Mouse (Mus musculus) midbrain, embryonic 14.5 days (tissue): ENCODE results near the gene Ccdc181. TPM values are rescaled to one million over a fixed set of nuclear protein-coding genes. Genes with fewer than 3 reads are reported as not detected.

Experiments used
- ATAC-seq: fragments of 200-750 bp; cut with Nextera tagmentation; 2 replicates; pipeline ENCODE4 v1.8.0; 2017; ENCODE audit warnings: moderate number of reproducible peaks, moderate library complexity; ENCODE audit not compliant: low FRiP score, low TSS enrichment
- DNase-seq: peaks from one replicate; pipeline ENCODE4 v3.0.0-alpha.2; 2015
- H3K27ac ChIP-seq: fragments of 300-500 bp; sonication (generic); replicated peaks from 2 replicates; pipeline ENCODE4 v1.5.1; 2014; ENCODE audit warnings: mild to moderate bottlenecking, low read depth, low read length, moderate library complexity
- H3K27me3 ChIP-seq: fragments of 300-500 bp; sonication (generic); 2 replicates; pipeline ENCODE4 v1.6.1; 2014; ENCODE audit warnings: low read length, control low read depth, mixed read lengths; ENCODE audit not compliant: control insufficient read depth, insufficient read depth
- H3K36me3 ChIP-seq: fragments of 300-500 bp; sonication (generic); 2 replicates; pipeline ENCODE4 v1.6.1; 2014; ENCODE audit warnings: low read length, control low read depth; ENCODE audit not compliant: control insufficient read depth, insufficient read depth
- H3K4me1 ChIP-seq: fragments of 300-500 bp; sonication (generic); 2 replicates; pipeline ENCODE4 v1.6.1; 2014; ENCODE audit warnings: mild to moderate bottlenecking, antibody characterized with exemption, low read length, control low read depth; ENCODE audit not compliant: control insufficient read depth, insufficient read depth
- H3K4me2 ChIP-seq: fragments of 300-500 bp; sonication (generic); 2 replicates; pipeline ENCODE4 v1.6.1; 2014; ENCODE audit warnings: mild to moderate bottlenecking, low read length, moderate library complexity
- H3K4me3 ChIP-seq: fragments of 300-500 bp; sonication (generic); replicated peaks from 2 replicates; pipeline ENCODE4 v1.5.1; 2014; ENCODE audit warnings: low read depth, low read length
- H3K9ac ChIP-seq: fragments of 300-500 bp; sonication (generic); replicated peaks from 2 replicates; pipeline ENCODE4 v1.6.1; 2014; ENCODE audit warnings: mild to moderate bottlenecking, low read length, moderate library complexity
- H3K9me3 ChIP-seq: fragments of 300-500 bp; sonication (generic); 2 replicates; pipeline ENCODE4 v1.6.1; 2016; ENCODE audit warnings: low read length, control low read depth, mixed read lengths; ENCODE audit not compliant: control insufficient read depth
- WGBS: fragments of 180-500 bp; shearing (Covaris S2); extraction: QIAGEN DNeasy Blood & Tissue Kit; methylation state at CpG from one replicate; pipeline ENCODE4 v1.1.7; 2014; 5-methylcytosine and 5-hydroxymethylcytosine counted together
- polyA plus RNA-seq: library from polyadenylated mRNA; unstranded; fragments of >200 nt; fragmentation: Nextera tagmentation; extraction: Ambion mirVana; gene quantifications from 2 replicates; pipeline ENCODE4 v1.2.1, GENCODE M21; 2014

Gene Ccdc181
- polyA plus RNA-seq, 1 experiment from 2014 or later, result 25.4 TPM

DNA sequence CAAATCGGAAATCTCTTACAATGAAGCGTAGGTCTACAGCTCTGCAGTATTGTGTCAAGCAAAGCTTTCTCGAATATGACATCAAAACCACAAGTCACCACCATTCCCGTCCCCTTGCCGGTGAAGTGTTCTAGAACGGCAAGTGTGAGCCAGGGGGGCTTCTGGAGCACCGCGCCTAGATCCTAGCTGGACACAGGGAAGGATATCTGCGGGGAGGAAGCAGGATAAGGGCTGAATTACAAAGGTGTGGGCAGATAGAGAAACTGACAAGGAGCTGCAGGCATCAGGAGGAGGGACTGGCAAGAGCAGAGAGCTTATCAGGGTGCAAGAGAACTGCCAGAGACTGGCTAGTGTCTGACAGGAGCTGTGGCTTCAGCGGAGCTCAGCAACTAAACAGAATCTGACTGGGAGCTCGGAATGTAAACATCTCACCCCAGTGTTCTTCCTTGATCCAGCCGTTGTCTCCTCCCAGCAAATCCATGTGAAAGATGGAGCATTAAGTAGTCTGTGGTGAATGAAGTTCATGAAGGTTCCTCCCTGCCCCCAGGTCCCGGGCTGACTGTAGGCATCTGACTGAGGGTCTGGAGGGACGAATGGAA, 44.3 kb downstream of the Ccdc181 start:
- Histone ChIP-seq H3K4me1 (no peaks in the 10 kb centered on the region), H3K27me3 (no peaks in the 10 kb centered on the region), H3K9ac (no peak overlapping the region), H3K27ac (no peak overlapping the region), H3K4me3 (no peak overlapping the region), H3K9me3 (no peaks in the 10 kb centered on the region), H3K36me3 (no peaks in the 10 kb centered on the region), H3K4me2 (no peak overlapping the region)
- 79% methylated on average over 14 of the region's 14 CpGs for WGBS
- ATAC-seq (no peak), DNase-seq (no peak)

GRCm38 (mm10) chr1:164320731-164321130, 45.3 kb downstream of the Ccdc181 start:
- no peaks in the 10 kb centered on the region for H3K4me1 ChIP-seq
- no peak overlapping the region for H3K4me3 ChIP-seq
- WGBS, result 46% methylated on average over 5 of the region's 5 CpGs
- no peak overlapping the region for H3K9ac ChIP-seq
- no peak overlapping the region for H3K27ac ChIP-seq
- no peaks in the 10 kb centered on the region for H3K9me3 ChIP-seq
- no peak overlapping the region for H3K4me2 ChIP-seq
- ATAC-seq (no peak), DNase-seq (peak; percentile 50)
- H3K27me3 ChIP-seq, result no peaks in the 10 kb centered on the region
- no peaks in the 10 kb centered on the region for H3K36me3 ChIP-seq

- H3K36me3 ChIP-seq, result no peaks in the 10 kb centered on the region
- H3K27ac ChIP-seq, result no peak overlapping the region
- H3K27me3 ChIP-seq, result no peaks in the 10 kb centered on the region
- no peak for ATAC-seq
- no peak overlapping the region for H3K4me2 ChIP-seq
- H3K9ac ChIP-seq, result no peak overlapping the region
- 75% methylated on average over 10 of the region's 10 CpGs for WGBS
- H3K4me3 ChIP-seq, result no peak overlapping the region
- no peaks in the 10 kb centered on the region for H3K4me1 ChIP-seq
- no peaks in the 10 kb centered on the region for H3K9me3 ChIP-seq
- DNase-seq, result peak; percentile 28
These were observed 46.0 kb downstream of the Ccdc181 start for GRCm38 (mm10) chr1:164321408-164321807.

- DNase-seq (no peak), ATAC-seq (no peak)
- Histone ChIP-seq H3K9ac (no peak overlapping the region), H3K4me3 (no peak overlapping the region), H3K9me3 (no peaks in the 10 kb centered on the region), H3K27me3 (no peaks in the 10 kb centered on the region), H3K27ac (no peak overlapping the region), H3K4me1 (no peaks in the 10 kb centered on the region), H3K4me2 (no peak overlapping the region), H3K36me3 (no peaks in the 10 kb centered on the region)
- WGBS, result 89% methylated on average over 8 of the region's 8 CpGs
These were observed 47.7 kb downstream of the Ccdc181 start for GRCm38 (mm10) chr1:164322987-164323650.

GRCm38 (mm10) chr1:164324221-164324620, 48.8 kb downstream of the Ccdc181 start:
- 93% methylated on average over 4 of the region's 4 CpGs for WGBS
- H3K27ac ChIP-seq, result no peak overlapping the region
- ATAC-seq, result no peak
- no peaks in the 10 kb centered on the region for H3K4me1 ChIP-seq
- no peak overlapping the region for H3K4me2 ChIP-seq
- H3K36me3 ChIP-seq, result no peaks in the 10 kb centered on the region
- H3K9ac ChIP-seq, result no peak overlapping the region
- no peak for DNase-seq
- H3K4me3 ChIP-seq, result no peak overlapping the region
- H3K27me3 ChIP-seq, result no peaks in the 10 kb centered on the region
- no peaks in the 10 kb centered on the region for H3K9me3 ChIP-seq

GRCm38 (mm10) chr1:164324878-164325277, 49.5 kb downstream of the Ccdc181 start:
- Histone ChIP-seq H3K36me3 (no peaks in the 10 kb centered on the region), H3K4me2 (no peak overlapping the region), H3K27ac (no peak overlapping the region), H3K9me3 (no peaks in the 10 kb centered on the region), H3K9ac (no peak overlapping the region), H3K27me3 (no peaks in the 10 kb centered on the region), H3K4me1 (no peaks in the 10 kb centered on the region), H3K4me3 (no peak overlapping the region)
- WGBS, result 96% methylated on average over 2 of the region's 2 CpGs
- ATAC-seq, result no peak
- no peak for DNase-seq

GRCm38 (mm10) chr1:164326600-164327155, 51.3 kb downstream of the Ccdc181 start:
- no peaks in the 10 kb centered on the region for H3K4me1 ChIP-seq
- ATAC-seq (peak; percentile 53; the same call in 1 of the 2 replicates), DNase-seq (peak; percentile 51)
- 54% methylated on average over 6 of the region's 6 CpGs for WGBS
- H3K9me3 ChIP-seq, result no peaks in the 10 kb centered on the region
- no peak overlapping the region for H3K4me2 ChIP-seq
- H3K4me3 ChIP-seq, result no peak overlapping the region
- peak overlapping the region; percentile 49; the same call in 1 of the 2 replicates for H3K27ac ChIP-seq
- H3K27me3 ChIP-seq, result no peaks in the 10 kb centered on the region
- peaks cover 9% of the 10 kb centered on the region; the same call in 1 of the 2 replicates for H3K36me3 ChIP-seq
- no peak overlapping the region for H3K9ac ChIP-seq

- no peak overlapping the region for H3K27ac ChIP-seq
- ATAC-seq (no peak), DNase-seq (no peak)
- no peaks in the 10 kb centered on the region for H3K9me3 ChIP-seq
- WGBS, result 80% methylated on average over 7 of the region's 7 CpGs
- no peak overlapping the region for H3K4me3 ChIP-seq
- no peak overlapping the region for H3K4me2 ChIP-seq
- no peaks in the 10 kb centered on the region for H3K4me1 ChIP-seq
- H3K27me3 ChIP-seq, result no peaks in the 10 kb centered on the region
- H3K9ac ChIP-seq, result no peak overlapping the region
- H3K36me3 ChIP-seq, result peaks cover 12% of the 10 kb centered on the region; the same call in 1 of the 2 replicates
These were observed 52.4 kb downstream of the Ccdc181 start for GRCm38 (mm10) chr1:164327764-164328163.

DNA sequence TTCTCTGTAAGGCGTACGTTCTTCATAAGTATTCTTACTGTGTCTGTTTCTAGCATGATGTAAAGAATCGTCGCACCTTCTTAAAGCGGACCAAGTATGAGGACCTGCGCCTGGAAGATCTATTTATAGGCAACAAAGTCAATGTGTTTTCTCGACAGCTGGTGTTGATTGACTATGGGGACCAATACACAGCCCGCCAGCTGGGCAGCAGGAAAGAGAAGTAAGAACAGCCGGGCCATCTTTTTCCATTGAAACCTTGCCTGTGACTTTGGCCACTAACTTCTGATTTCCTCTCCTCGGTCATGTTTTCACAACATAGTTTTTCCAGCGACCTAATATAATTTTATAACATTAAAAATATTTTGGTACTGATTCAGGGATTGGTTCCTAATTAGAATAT, 57.2 kb downstream of the Ccdc181 start:
- H3K36me3 ChIP-seq, result peaks cover 34% of the 10 kb centered on the region
- no peak overlapping the region for H3K9ac ChIP-seq
- no peak overlapping the region for H3K27ac ChIP-seq
- ATAC-seq (no peak), DNase-seq (no peak)
- H3K4me2 ChIP-seq, result no peak overlapping the region
- H3K4me1 ChIP-seq, result no peaks in the 10 kb centered on the region
- H3K4me3 ChIP-seq, result no peak overlapping the region
- WGBS, result 92% methylated on average over 11 of the region's 11 CpGs
- H3K9me3 ChIP-seq, result no peaks in the 10 kb centered on the region
- no peaks in the 10 kb centered on the region for H3K27me3 ChIP-seq
